Mouse (Mus musculus): ENCODE measurements around the gene Pigx. TPM values are rescaled to one million over a fixed set of nuclear protein-coding genes. Genes with fewer than 3 reads are reported as not detected.

Pigx gene
- polyA plus RNA-seq, 1 experiment from 2014 or later = 140 TPM

DNA sequence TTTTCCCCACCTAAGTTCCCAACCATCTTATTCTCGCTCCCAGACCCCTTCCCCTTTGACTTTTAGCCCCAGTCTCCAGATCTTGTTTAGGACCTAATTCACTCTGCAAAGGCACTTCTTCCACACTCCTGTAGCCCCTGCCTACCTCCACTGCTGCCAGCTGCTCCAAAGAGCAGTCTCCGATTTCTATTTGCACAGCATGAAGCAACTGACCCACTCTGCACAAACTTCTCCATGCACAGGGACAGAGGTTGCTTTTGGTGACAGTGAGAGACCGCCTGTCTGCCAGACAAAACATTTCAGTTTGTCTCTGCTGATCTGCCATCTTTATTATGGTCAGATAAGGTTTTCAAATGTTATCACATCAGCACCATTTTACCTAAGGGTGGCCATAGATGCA, 33.6 kb upstream of the Pigx start:
- H3K4me1 ChIP-seq (replicated peaks; ENCODE audit: insufficient read depth, low read length) = no peaks in the 10 kb centered on the region
- no peak overlapping the region for H3K4me3 ChIP-seq (replicated peaks; ENCODE audit: low read depth, low read length)
- no peak for DNase-seq (ENCODE audit: low spot score)
- no peak overlapping the region for H3K27ac ChIP-seq
- WGBS = 78% methylated on average over 3 of the region's 3 CpGs
- no peak for ATAC-seq (replicated peaks; ENCODE audit: low FRiP score, low read depth)
- no peak for TF ChIP-seq CTCF (IDR thresholded peaks at IDR 0.05; ENCODE audit: low read depth)
- no peak overlapping the region for H3K4me2 ChIP-seq (ENCODE audit: low read length)
- H3K9ac ChIP-seq (ENCODE audit: low read depth, low read length) = no peak overlapping the region
- no peaks in the 10 kb centered on the region for H3K36me3 ChIP-seq (ENCODE audit: insufficient read depth, low read length)
- H3K9me3 ChIP-seq (replicated peaks; ENCODE audit: low read length) = no peaks in the 10 kb centered on the region
- H3K27me3 ChIP-seq (ENCODE audit: insufficient read depth, low read length) = no peaks in the 10 kb centered on the region

- Histone ChIP-seq H3K27me3 (ENCODE audit: insufficient read depth, low read length) (no peaks in the 10 kb centered on the region), H3K36me3 (ENCODE audit: insufficient read depth, low read length) (no peaks in the 10 kb centered on the region), H3K9me3 (replicated peaks; ENCODE audit: low read length) (no peaks in the 10 kb centered on the region), H3K27ac (peak overlapping the region; percentile 27; the same call in 1 of the 2 replicates), H3K4me3 (replicated peaks; ENCODE audit: low read depth, low read length) (no peak overlapping the region), H3K4me2 (ENCODE audit: low read length) (peak overlapping the region; percentile 35), H3K4me1 (replicated peaks; ENCODE audit: insufficient read depth, low read length) (no peaks in the 10 kb centered on the region), H3K9ac (ENCODE audit: low read depth, low read length) (no peak overlapping the region)
- no peak for TF ChIP-seq CTCF (IDR thresholded peaks at IDR 0.05; ENCODE audit: low read depth)
- WGBS = 66% methylated on average over 16 of the region's 16 CpGs
- ATAC-seq (replicated peaks; ENCODE audit: low FRiP score, low read depth) (0 out of 2 replicates have a peak, but pooled peaks have one; percentile 21), DNase-seq (ENCODE audit: low spot score) (peak; percentile 59)
Observed at GRCm38 (mm10) chr16:32130190-32130826, 30.8 kb upstream of the Pigx start.

DNA sequence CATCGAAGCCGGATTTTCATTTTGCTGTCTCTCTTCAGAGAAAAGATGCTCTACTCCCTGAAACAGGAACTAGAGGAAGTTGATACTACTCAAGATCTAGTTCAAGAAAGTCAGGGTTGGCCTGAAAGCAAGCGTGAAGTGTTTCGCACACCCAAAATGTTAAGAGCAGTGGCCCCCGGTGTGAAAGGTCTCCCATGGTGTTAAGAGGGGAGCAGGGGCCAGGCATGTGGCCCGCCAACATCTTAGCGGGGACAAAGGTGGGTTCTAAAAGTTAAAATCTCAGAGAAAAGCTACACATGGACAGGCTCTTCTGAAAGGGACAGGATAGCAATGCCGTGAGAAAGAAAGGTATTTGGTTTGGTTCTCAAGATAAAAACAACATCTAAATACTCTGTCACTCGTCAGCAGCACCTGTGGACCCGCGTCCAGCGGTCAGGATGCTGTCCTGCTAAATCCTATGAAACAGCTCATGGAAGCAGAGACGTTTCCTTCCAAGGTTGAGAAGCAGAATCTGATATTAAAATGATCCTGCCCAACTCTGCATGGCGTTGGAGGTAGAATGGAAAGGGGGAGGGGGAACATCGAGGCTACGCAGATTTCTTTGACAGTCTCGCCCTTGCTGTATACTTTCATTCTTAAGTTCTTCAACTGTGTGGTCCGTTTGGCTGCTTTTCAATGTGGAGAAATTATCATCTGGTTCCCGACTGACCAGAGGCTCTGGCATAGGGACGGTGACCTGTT, 30.1 kb upstream of the Pigx start:
- 72% methylated on average over 20 of the region's 20 CpGs for WGBS

DNA sequence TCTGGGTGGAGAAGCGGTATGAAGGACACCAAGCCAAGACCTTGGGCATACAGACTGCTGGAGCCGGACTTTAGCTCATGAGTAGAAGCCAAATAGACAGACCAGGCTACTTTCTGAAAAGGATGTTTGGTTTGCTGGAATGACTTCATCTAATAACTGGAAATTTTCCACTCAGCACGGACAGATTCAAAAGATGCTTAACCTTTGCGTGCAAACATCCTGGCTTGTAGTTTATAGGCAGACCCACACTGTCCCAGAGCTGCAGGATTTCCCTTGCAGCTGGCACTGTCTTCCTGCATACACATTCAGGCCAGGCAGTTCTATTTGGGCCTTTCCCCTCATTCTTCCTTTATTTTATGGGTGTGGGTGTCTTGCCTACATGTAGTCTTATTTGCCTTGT, 27.5 kb upstream of the Pigx start:
- Histone ChIP-seq H3K27ac (peak overlapping the region; percentile 78; the same call in 1 of the 2 replicates), H3K4me2 (ENCODE audit: low read length) (no peak overlapping the region), H3K36me3 (ENCODE audit: insufficient read depth, low read length) (no peaks in the 10 kb centered on the region), H3K4me1 (replicated peaks; ENCODE audit: insufficient read depth, low read length) (no peaks in the 10 kb centered on the region), H3K4me3 (replicated peaks; ENCODE audit: low read depth, low read length) (no peak overlapping the region), H3K27me3 (ENCODE audit: insufficient read depth, low read length) (no peaks in the 10 kb centered on the region), H3K9ac (ENCODE audit: low read depth, low read length) (no peak overlapping the region), H3K9me3 (replicated peaks; ENCODE audit: low read length) (no peaks in the 10 kb centered on the region)
- no peak for TF ChIP-seq CTCF (IDR thresholded peaks at IDR 0.05; ENCODE audit: low read depth)
- 77% methylated on average over 4 of the region's 4 CpGs for WGBS
- DNase-seq (ENCODE audit: low spot score) (peak; percentile 51), ATAC-seq (replicated peaks; ENCODE audit: low FRiP score, low read depth) (no peak)

More for the DNA sequence above, 30.1 kb upstream of the Pigx start:
- H3K27me3 ChIP-seq (ENCODE audit: insufficient read depth, low read length) = no peaks in the 10 kb centered on the region
- no peak for TF ChIP-seq CTCF (IDR thresholded peaks at IDR 0.05; ENCODE audit: low read depth)
- H3K4me2 ChIP-seq (ENCODE audit: low read length) = peak overlapping the region; percentile 35
- peak overlapping the region; percentile 27 for H3K27ac ChIP-seq
- no peaks in the 10 kb centered on the region for H3K36me3 ChIP-seq (ENCODE audit: insufficient read depth, low read length)
- ATAC-seq (replicated peaks; ENCODE audit: low FRiP score, low read depth) (no peak), DNase-seq (ENCODE audit: low spot score) (no peak)
- no peak overlapping the region for H3K9ac ChIP-seq (ENCODE audit: low read depth, low read length)
- H3K9me3 ChIP-seq (replicated peaks; ENCODE audit: low read length) = no peaks in the 10 kb centered on the region
- H3K4me1 ChIP-seq (replicated peaks; ENCODE audit: insufficient read depth, low read length) = no peaks in the 10 kb centered on the region
- no peak overlapping the region for H3K4me3 ChIP-seq (replicated peaks; ENCODE audit: low read depth, low read length)

- H3K4me1 ChIP-seq (replicated peaks; ENCODE audit: insufficient read depth, low read length) = no peaks in the 10 kb centered on the region
- no peak overlapping the region for H3K27ac ChIP-seq
- no peak overlapping the region for H3K4me3 ChIP-seq (replicated peaks; ENCODE audit: low read depth, low read length)
Observed at GRCm38 (mm10) chr16:32125364-32125763, 25.8 kb upstream of the Pigx start.

DNA sequence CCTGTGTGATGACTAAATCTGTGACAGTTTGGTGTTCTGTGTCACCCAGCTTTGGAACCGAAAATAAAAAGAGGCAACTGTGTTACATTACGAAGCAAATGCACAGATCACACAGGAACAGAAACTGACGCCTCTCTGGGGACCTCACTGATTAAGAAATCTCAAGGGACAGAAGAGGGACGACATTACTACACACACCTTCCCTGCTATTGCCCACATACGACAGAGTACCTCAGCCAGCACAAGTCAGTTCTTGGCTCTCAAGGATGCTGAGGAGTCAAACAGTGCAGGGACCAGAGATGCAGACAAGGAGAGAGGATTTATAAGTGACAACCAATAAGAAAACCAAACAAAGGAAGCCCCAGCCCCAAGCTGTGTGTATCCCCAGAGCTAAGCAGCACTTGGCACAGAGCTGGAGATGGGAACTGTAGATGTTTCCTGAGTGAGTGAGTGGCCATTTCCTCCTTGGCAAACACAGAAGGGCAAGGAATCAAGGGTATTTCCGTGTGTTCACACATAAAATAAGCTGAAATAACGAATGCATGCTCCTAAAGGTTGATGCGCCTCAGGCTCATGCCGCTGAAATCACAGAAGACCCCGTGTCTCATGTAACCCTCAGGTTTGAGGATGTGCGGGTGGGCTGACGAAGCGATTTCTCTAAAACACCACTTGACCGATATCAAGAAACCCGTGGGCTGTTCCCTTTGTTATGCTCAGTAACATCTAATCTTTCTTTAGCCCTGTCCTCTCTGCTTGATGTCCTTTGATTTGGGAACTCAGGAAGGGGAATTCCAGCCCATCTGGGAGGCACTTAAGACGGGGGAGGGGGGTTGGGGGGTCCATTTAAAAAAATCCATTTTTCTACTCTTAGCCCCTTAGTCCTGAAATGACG, 25.1 kb upstream of the Pigx start:
- DNase-seq (ENCODE audit: low spot score) (peak; percentile 45), ATAC-seq (replicated peaks; ENCODE audit: low FRiP score, low read depth) (no peak)
- Histone ChIP-seq H3K4me3 (replicated peaks; ENCODE audit: low read depth, low read length) (no peak overlapping the region), H3K4me1 (replicated peaks; ENCODE audit: insufficient read depth, low read length) (no peaks in the 10 kb centered on the region), H3K36me3 (ENCODE audit: insufficient read depth, low read length) (no peaks in the 10 kb centered on the region), H3K27me3 (ENCODE audit: insufficient read depth, low read length) (no peaks in the 10 kb centered on the region), H3K9me3 (replicated peaks; ENCODE audit: low read length) (no peaks in the 10 kb centered on the region), H3K4me2 (ENCODE audit: low read length) (no peak overlapping the region), H3K9ac (ENCODE audit: low read depth, low read length) (no peak overlapping the region), H3K27ac (peak overlapping the region; percentile 62; the same call in 1 of the 2 replicates)
- no peak for TF ChIP-seq CTCF (IDR thresholded peaks at IDR 0.05; ENCODE audit: low read depth)
- WGBS = 53% methylated on average over 17 of the region's 17 CpGs

More at GRCm38 (mm10) chr16:32125364-32125763, 25.8 kb upstream of the Pigx start:
- no peak overlapping the region for H3K4me2 ChIP-seq (ENCODE audit: low read length)
- WGBS = 92% methylated on average over 3 of the region's 3 CpGs
- ATAC-seq (replicated peaks; ENCODE audit: low FRiP score, low read depth) (no peak), DNase-seq (ENCODE audit: low spot score) (no peak)
- H3K27me3 ChIP-seq (ENCODE audit: insufficient read depth, low read length) = no peaks in the 10 kb centered on the region
- no peak for TF ChIP-seq CTCF (IDR thresholded peaks at IDR 0.05; ENCODE audit: low read depth)
- H3K36me3 ChIP-seq (ENCODE audit: insufficient read depth, low read length) = no peaks in the 10 kb centered on the region
- no peaks in the 10 kb centered on the region for H3K9me3 ChIP-seq (replicated peaks; ENCODE audit: low read length)
- no peak overlapping the region for H3K9ac ChIP-seq (ENCODE audit: low read depth, low read length)

Measured in kidney, postnatal 0 days (tissue).